10 mouse cellular contexts compared by ENCODE assay signal in the genomic region with DNA sequence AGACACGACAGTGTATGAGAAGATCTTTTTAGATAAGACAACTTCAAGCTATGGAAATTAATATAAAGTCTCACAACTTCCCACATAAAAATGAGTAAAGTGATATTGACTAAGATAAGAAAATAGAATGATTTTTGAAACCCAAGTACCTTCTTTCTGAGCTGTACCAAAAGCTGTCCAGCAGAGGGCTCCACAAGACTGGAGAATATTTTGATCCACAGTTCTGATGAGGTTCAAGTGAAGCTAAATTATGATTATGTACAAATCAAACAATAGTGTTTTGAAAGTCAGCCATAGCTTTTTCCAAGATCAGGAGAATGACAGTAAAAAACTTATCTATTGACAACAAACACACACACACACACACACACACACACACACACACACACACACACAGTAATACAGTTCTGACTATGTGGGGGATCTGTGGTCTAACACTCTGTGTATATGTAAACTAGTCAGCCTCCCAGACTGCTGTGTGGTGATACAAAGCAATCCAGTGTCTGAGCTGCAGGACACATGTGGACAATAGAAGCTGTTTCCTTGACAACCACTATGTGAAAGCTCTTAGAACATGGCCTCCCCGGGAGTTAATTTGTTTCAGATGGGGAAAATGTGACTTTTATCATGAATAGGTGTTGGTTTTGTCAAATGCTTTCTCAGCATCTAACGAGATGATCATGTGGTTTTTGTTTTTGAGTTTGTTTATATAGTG.
DNase-seq lines count a peak whose midpoint lies in the region; ATAC-seq and TF ChIP-seq lines count a peak whose summit lies in the region.
"Had no signal": no experiment of that assay in that cellular context is flagged by ENCODE, and none has a peak within 500 bp of the region (broad histone marks: within the 10 kb centered on the region; RNA-seq: fewer than 3 reads in every experiment).

No protein-coding gene starts in this region.

- DNase-seq in CH12.LX (ENCODE audit: extremely low read depth) (peak; percentile 67), adipocyte (ENCODE audit: low spot score) (peak; percentile 2)
- DNase-seq in midbrain, embryonic 10.5 days (ENCODE audit: low spot score), result peak; percentile 38
- DNase-seq in cerebellum, postnatal 25 days, result no peak
- no peak for DNase-seq in adrenal gland, postnatal 25 days
- no peak for DNase-seq in layer of hippocampus, adult 11-12 months (ENCODE audit: low spot score)
- no peak for DNase-seq in thymus, postnatal 10 days (ENCODE audit: low spot score in 2 of 2)
- DNase-seq: left cerebral cortex, postnatal 4 days; right cerebral cortex, postnatal 14 days had no signal

- no peak overlapping the region for H3K4me2 ChIP-seq in CH12.LX (ENCODE audit: insufficient read depth, low read depth, poor library complexity, severe bottlenecking)
- no peak overlapping the region for H3K4me2 ChIP-seq in forebrain, embryonic 16.5 days (ENCODE audit: low read length)

- H3K27me3 ChIP-seq in CH12.LX (replicated peaks), result no peaks in the 10 kb centered on the region
- no peaks in the 10 kb centered on the region for H3K27me3 ChIP-seq in forebrain, embryonic 16.5 days (replicated peaks; ENCODE audit: control insufficient read depth, insufficient read depth, low read length)
- H3K27me3 ChIP-seq in midbrain, embryonic 10.5 days (ENCODE audit: low read depth, poor library complexity, severe bottlenecking), result peaks cover 5% of the 10 kb centered on the region; the same call in 1 of the 2 replicates

- WGBS in forebrain, embryonic 16.5 days, result 18% methylated on average over 3 of the region's 3 CpGs
- 27% methylated on average over 3 of the region's 3 CpGs for WGBS in midbrain, embryonic 10.5 days

- TF ChIP-seq RAD21 in CH12.LX (IDR thresholded peaks at IDR 0.05; ENCODE audit: low read depth, low read length), result peak; percentile 71

- dilution Hi-C loops in CH12.LX (cut with MboI; ENCODE audit: extremely low pct_ligation_motif_present, extremely low pct_unique_long_range_greater_than_20kb, low sequenced_read_pairs), result no loop called here

- TF ChIP-seq POLR2A in CH12.LX (IDR thresholded peaks at IDR 0.05; ENCODE audit: low read depth, low read length), result no peak

- peak; percentile 61 for ATAC-seq in forebrain, embryonic 16.5 days

- H3K4me3 ChIP-seq in CH12.LX (replicated peaks in 1 of 3; ENCODE audit: low read depth in 2 of 3, low read length in 2 of 3, poor library complexity in 1 of 3), result no peak overlapping the region
- no peak overlapping the region for H3K4me3 ChIP-seq in forebrain, embryonic 16.5 days (replicated peaks; ENCODE audit: low read length)
- H3K4me3 ChIP-seq in midbrain, embryonic 10.5 days, result no peak overlapping the region

- no peaks in the 10 kb centered on the region for H3K9me3 ChIP-seq in CH12.LX (replicated peaks; ENCODE audit: low read length)
- no peaks in the 10 kb centered on the region for H3K9me3 ChIP-seq in forebrain, embryonic 16.5 days (ENCODE audit: control insufficient read depth, low read length)
- H3K9me3 ChIP-seq in midbrain, embryonic 10.5 days (replicated peaks), result no peaks in the 10 kb centered on the region

- H3K79me2 ChIP-seq in CH12.LX (replicated peaks; ENCODE audit: control insufficient read depth, extremely low read depth, insufficient read depth, poor library complexity, severe bottlenecking), result no peaks in the 10 kb centered on the region

- no peak for TF ChIP-seq EP300 in CH12.LX (IDR thresholded peaks at IDR 0.05; ENCODE audit: low read length)

- peak; percentile 44 to 59; a peak in 3 of 4 replicates for TF ChIP-seq CTCF in CH12.LX (conservative IDR thresholded peaks at IDR 0.05 in 1 of 2, IDR thresholded peaks at IDR 0.05 in 1 of 2; ENCODE audit: low read depth in 2 of 2, low read length in 2 of 2)

- in situ Hi-C loops in CH12.LX (cut with MboI; ENCODE audit: low pct_ligation_motif_present, low pct_unique_long_range_greater_than_20kb, low sequenced_read_pairs), result no loop called here

- H3K9ac ChIP-seq in CH12.LX (ENCODE audit: insufficient read depth, low read depth), result no peak overlapping the region
- H3K9ac ChIP-seq in forebrain, embryonic 16.5 days (replicated peaks; ENCODE audit: low read depth, low read length), result no peak overlapping the region

- H3K36me3 ChIP-seq in CH12.LX (replicated peaks in 1 of 2; ENCODE audit: control insufficient read depth in 1 of 2, insufficient read depth in 1 of 2, low read length in 1 of 2), result no peaks in the 10 kb centered on the region
- H3K36me3 ChIP-seq in forebrain, embryonic 16.5 days (ENCODE audit: control insufficient read depth, insufficient read depth), result no peaks in the 10 kb centered on the region
- H3K36me3 ChIP-seq in midbrain, embryonic 10.5 days, result no peaks in the 10 kb centered on the region

- H3K27ac ChIP-seq in CH12.LX (ENCODE audit: insufficient read depth, low read depth), result no peak overlapping the region
- no peak overlapping the region for H3K27ac ChIP-seq in forebrain, embryonic 16.5 days (ENCODE audit: low read length)
- no peak overlapping the region for H3K27ac ChIP-seq in midbrain, embryonic 10.5 days (replicated peaks)

- no peaks in the 10 kb centered on the region for H3K4me1 ChIP-seq in CH12.LX (ENCODE audit: control insufficient read depth in 1 of 2, insufficient read depth in 2 of 2)
- H3K4me1 ChIP-seq in forebrain, embryonic 16.5 days (replicated peaks; ENCODE audit: control insufficient read depth, insufficient read depth, low read length), result no peaks in the 10 kb centered on the region
- peaks cover 5% of the 10 kb centered on the region for H3K4me1 ChIP-seq in midbrain, embryonic 10.5 days

TF ChIP-seq in CH12.LX, 34 proteins besides CTCF, POLR2A, EP300 and RAD21:
- TF ChIP-seq SMC3 (IDR thresholded peaks at IDR 0.05; ENCODE audit: low read depth, low read length) (peak; percentile 39), ELF1 (IDR thresholded peaks at IDR 0.05; ENCODE audit: low read depth, low read length) (no peak)

Comparison
In these comparisons a context has a peak if more than half of its experiments do, and no peak if none do; other contexts are left out.
1. DNase-seq: peak in CH12.LX (single experiment), adipocyte (single experiment) and midbrain, embryonic 10.5 days (single experiment); none in cerebellum, postnatal 25 days (0 of 2), adrenal gland, postnatal 25 days (single experiment), layer of hippocampus, adult 11-12 months (single experiment) and thymus, postnatal 10 days (0 of 2).